Mouse (Mus musculus) gastrocnemius, postnatal 10 days (tissue): ENCODE measurements around the gene Cox8a. TPM values are rescaled to one million over a fixed set of nuclear protein-coding genes. Genes with fewer than 3 reads are reported as not detected.
A peak's percentile ranks its signal among the peaks of the same experiment; 100 is the strongest.

Experiments used
- DNase-seq: peaks from one replicate; pipeline ENCODE4 v3.0.0; 2021; ENCODE audit warnings: mixed read lengths
- total RNA-seq, 2 experiments: library from RNA; stranded (reverse); gene quantifications; 2 replicates each; pipeline ENCODE4 v1.2.3; 2021

The Cox8a gene
- total RNA-seq, 2 experiments from 2014 or later = 275 to 315 TPM

- DNase-seq = no peak
These were observed 6.1 kb upstream of the Cox8a start for GRCm38 (mm10) chr19:7223488-7223887.

GRCm38 (mm10) chr19:7222196-7222595 is 4.8 kb upstream of the Cox8a start:
- DNase-seq = no peak

GRCm38 (mm10) chr19:7218753-7219152 is 1.3 kb upstream of the Cox8a start:
- no peak for DNase-seq

- DNase-seq = no peak
These were observed 481 bp upstream of the Cox8a start for GRCm38 (mm10) chr19:7217926-7218267.

GRCm38 (mm10) chr19:7214484-7214883 is 2.9 kb downstream of the Cox8a start:
- DNase-seq = no peak

- no peak for DNase-seq
These were observed 4.4 kb downstream of the Cox8a start for GRCm38 (mm10) chr19:7213010-7213409.

- no peak for DNase-seq
These were observed 5.2 kb downstream of the Cox8a start for GRCm38 (mm10) chr19:7212216-7212615.

GRCm38 (mm10) chr19:7209907-7210646 is 7.3 kb downstream of the Cox8a start:
- DNase-seq = no peak

- peak; percentile 88 for DNase-seq
These were observed 11.4 kb downstream of the Cox8a start, which contains the start of gene Otub1 for GRCm38 (mm10) chr19:7205753-7206736. Otub1 (minus strand) TSS chr19:7206316.

- no peak for DNase-seq
These were observed 12.1 kb downstream of the Cox8a start for GRCm38 (mm10) chr19:7205326-7205725.

- DNase-seq = no peak
These were observed 12.5 kb downstream of the Cox8a start for GRCm38 (mm10) chr19:7204898-7205297.

- DNase-seq = no peak
These were observed 17.0 kb downstream of the Cox8a start for GRCm38 (mm10) chr19:7200427-7200826.

- DNase-seq = no peak
These were observed 18.3 kb downstream of the Cox8a start for GRCm38 (mm10) chr19:7199089-7199488.

GRCm38 (mm10) chr19:7197445-7197844 is 20.0 kb downstream of the Cox8a start:
- DNase-seq = no peak

GRCm38 (mm10) chr19:7196741-7197270 is 20.6 kb downstream of the Cox8a start:
- DNase-seq = no peak

- peak; percentile 77 for DNase-seq
These were observed 21.3 kb downstream of the Cox8a start for GRCm38 (mm10) chr19:7195900-7196728.

GRCm38 (mm10) chr19:7192561-7192967 is 24.9 kb downstream of the Cox8a start:
- no peak for DNase-seq

GRCm38 (mm10) chr19:7191639-7192038 is 25.8 kb downstream of the Cox8a start:
- DNase-seq = no peak

GRCm38 (mm10) chr19:7190986-7191385 is 26.4 kb downstream of the Cox8a start:
- no peak for DNase-seq

GRCm38 (mm10) chr19:7189026-7189425 is 28.4 kb downstream of the Cox8a start:
- no peak for DNase-seq

- DNase-seq = no peak
These were observed 30.3 kb downstream of the Cox8a start for GRCm38 (mm10) chr19:7187157-7187556.

GRCm38 (mm10) chr19:7185715-7186291 is 31.6 kb downstream of the Cox8a start:
- DNase-seq = no peak
